Mouse (Mus musculus): Measurements from ENCODE around the gene Cda. TPM values are rescaled to one million over a fixed set of nuclear protein-coding genes. Genes with fewer than 3 reads are reported as not detected.

The Cda gene
- total RNA-seq, 2 experiments from 2014 or later: 1.9 to 3.2 TPM

DNA sequence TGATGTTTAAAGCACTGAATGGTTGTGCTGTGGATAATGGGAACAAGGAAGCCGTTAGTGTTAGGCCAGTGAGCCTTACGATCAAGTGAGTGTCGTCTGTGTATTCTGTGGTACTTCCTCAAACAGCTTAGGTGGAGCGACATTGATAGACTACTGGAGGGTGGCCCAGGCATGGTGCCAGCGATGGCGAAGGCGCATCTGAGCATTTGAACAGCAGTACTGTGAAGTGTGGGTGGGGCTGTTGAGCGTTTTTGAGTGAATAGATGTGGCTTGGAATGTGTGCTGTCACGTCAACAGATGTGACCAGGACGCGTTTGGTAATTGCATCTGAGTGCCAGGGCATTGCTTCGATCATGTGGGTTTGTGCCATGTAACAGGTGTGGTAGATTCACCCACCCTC, 60.1 kb downstream of the Cda start:
- no peak for TF ChIP-seq CTCF (conservative IDR thresholded peaks at IDR 0.05)
- Histone ChIP-seq H3K4me3 (no peak overlapping the region), H3K27ac (no peak overlapping the region)
- peak in 1 of 2 experiments; percentile 48 for DNase-seq (ENCODE audit: low spot score in 2 of 2)

GRCm38 (mm10) chr4:138307025-138307424, 60.8 kb downstream of the Cda start:
- DNase-seq (ENCODE audit: low spot score in 2 of 2): no peak
- TF ChIP-seq CTCF (conservative IDR thresholded peaks at IDR 0.05): no peak

GRCm38 (mm10) chr4:138304340-138305104, 63.3 kb downstream of the Cda start, which contains the start of gene Ddost:
Gene Ddost (plus strand): TSS chr4:138304730.
- TF ChIP-seq CTCF (conservative IDR thresholded peaks at IDR 0.05): 0 out of 2 replicates have a peak, but pooled peaks have one; percentile 9
- peak; percentile 98 to 99 for DNase-seq (ENCODE audit: low spot score in 2 of 2)
- Histone ChIP-seq H3K4me3 (peak within 1 kb of the TSS; percentile 83), H3K27ac (peak within 1 kb of the TSS; percentile 95)

More at GRCm38 (mm10) chr4:138307025-138307424, 60.8 kb downstream of the Cda start:
- Histone ChIP-seq H3K4me3 (no peak overlapping the region), H3K27ac (no peak overlapping the region)

GRCm38 (mm10) chr4:138303742-138304141, 64.0 kb downstream of the Cda start:
- no peak for TF ChIP-seq CTCF (conservative IDR thresholded peaks at IDR 0.05)
- DNase-seq (ENCODE audit: low spot score in 2 of 2): no peak
- peak overlapping the region; percentile 65; the same call in 1 of the 2 replicates for H3K27ac ChIP-seq
- H3K4me3 ChIP-seq: peak overlapping the region; percentile 83

DNA sequence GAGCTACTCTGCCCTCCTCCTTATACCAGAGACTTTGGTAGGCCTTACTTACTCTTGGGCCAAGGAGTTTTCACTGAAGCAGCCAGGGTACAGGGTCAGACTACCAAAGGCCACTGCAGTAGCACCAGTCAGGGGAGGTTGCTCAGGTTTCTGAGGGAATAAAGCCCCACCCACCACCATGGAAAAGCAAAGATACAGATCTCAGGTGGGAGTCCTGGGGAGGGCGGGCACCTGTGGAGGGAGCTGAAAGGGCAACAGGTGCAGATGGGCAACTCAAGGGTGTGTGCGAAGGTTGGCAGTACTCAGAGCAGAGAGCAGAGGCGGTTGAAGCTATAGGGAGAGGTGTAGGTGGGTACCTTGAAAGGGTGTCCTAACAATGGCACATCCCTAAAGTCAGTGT, 64.8 kb downstream of the Cda start:
- no peak for TF ChIP-seq CTCF (conservative IDR thresholded peaks at IDR 0.05)
- Histone ChIP-seq H3K27ac (no peak overlapping the region), H3K4me3 (no peak overlapping the region)
- no peak for DNase-seq (ENCODE audit: low spot score in 2 of 2)

DNA sequence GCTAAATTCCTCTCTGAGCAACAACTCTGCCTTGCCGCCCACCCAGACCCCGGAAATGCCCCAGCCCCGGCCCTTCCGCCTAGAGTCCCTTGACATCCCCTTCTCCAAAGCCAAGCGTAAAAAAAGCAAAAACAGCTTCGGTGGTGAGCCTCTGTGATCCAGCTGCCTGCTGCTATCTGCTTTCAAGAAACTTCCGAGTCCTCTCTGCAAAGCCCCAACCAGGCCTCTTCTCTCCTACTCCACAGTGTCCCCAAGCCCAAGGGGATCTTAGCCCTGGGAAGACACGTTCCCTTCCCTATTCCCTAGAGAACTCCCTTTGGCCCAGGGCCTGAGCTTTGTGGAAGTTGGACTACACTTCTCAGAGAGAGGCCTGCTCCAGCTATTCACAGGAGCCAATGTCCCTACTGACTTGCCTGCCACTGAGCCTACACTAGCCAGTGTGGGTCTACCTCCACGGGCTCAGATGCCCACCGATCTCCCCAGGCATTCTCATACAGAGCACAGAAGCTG, 66.5 kb downstream of the Cda start:
- no peak overlapping the region for H3K27ac ChIP-seq
- DNase-seq (ENCODE audit: low spot score in 2 of 2): no peak
- no peak for TF ChIP-seq CTCF (conservative IDR thresholded peaks at IDR 0.05)
- H3K4me3 ChIP-seq: no peak overlapping the region

DNA sequence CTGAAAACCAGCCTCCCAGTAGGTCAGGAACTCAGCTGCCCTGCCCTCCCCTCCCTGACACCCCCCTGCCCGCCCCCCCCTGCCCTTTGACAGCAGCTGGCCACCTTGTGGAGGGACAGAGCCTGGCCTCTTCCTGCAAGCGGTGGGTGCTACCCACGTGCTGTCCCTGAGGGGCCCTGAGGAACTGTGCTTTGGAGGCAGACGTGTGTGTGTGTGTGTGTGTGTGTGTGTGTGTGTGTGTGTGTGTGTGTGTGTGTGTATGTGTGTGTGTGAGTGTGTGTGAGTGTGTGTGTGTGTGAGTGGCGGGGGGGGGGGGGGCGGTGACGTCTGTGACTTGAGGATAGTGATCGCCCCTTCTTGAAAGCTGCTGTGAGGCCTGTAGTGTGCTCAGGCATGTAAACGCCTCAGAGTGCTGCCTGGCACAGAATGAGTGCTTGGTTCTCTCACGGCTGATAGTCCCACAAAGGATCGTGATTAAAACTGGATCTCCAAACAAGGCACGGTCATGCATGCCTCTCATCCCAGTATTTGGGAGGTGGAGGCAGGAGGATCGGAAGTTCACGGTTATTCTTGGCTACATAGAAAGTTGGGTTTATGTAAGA, 73.7 kb downstream of the Cda start:
- 0 out of 2 replicates have a peak overlapping the region, but pooled peaks have one; percentile 48 for H3K27ac ChIP-seq
- DNase-seq (ENCODE audit: low spot score in 2 of 2): no peak
- no peak for TF ChIP-seq CTCF (conservative IDR thresholded peaks at IDR 0.05)
- no peak overlapping the region for H3K4me3 ChIP-seq

- DNase-seq (ENCODE audit: low spot score in 2 of 2): no peak
- TF ChIP-seq CTCF (conservative IDR thresholded peaks at IDR 0.05): no peak
- peak overlapping the region; percentile 48 for H3K27ac ChIP-seq
- no peak overlapping the region for H3K4me3 ChIP-seq
Observed at GRCm38 (mm10) chr4:138293261-138293948, 74.4 kb downstream of the Cda start.

- Histone ChIP-seq H3K4me3 (no peak overlapping the region), H3K27ac (no peak overlapping the region)
- TF ChIP-seq CTCF (conservative IDR thresholded peaks at IDR 0.05): no peak
- no peak for DNase-seq (ENCODE audit: low spot score in 2 of 2)
Observed at GRCm38 (mm10) chr4:138292028-138292427, 75.8 kb downstream of the Cda start.

DNA sequence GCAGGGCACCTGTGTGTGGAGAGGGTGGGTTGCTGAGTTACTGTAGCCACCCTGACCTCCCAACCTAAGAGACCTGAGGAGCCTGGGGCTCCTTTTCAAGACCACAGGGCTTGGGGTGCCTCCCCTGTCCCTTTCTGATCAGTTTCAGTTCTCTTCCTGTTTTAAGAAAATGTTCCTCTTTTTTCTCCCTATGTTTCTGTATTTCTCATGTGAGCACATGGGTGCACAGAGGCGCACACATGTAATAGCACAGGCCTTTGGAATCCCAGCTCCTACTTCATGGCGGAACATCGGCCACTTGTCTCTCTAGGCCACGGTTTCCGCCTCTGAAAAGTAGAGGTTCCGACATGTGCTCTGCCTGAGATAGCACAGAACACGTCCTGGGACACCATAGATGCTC, 79.1 kb downstream of the Cda start:
- Histone ChIP-seq H3K4me3 (no peak overlapping the region), H3K27ac (no peak overlapping the region)
- TF ChIP-seq CTCF (conservative IDR thresholded peaks at IDR 0.05): no peak
- DNase-seq (ENCODE audit: low spot score in 2 of 2): no peak

Small RNA genes lying within 50 kb of the gene (microRNA-seq; reads per million reads assigned to microRNA genes)
- 0 to 0.32 reads per million in 2 experiments for gene Gm27646
- gene Mir7019: 9.9 to 10.1 reads per million in 2 experiments

Other genes starting within 250 kb of the Cda start
- gene Hp1bp3, start 151.7 kb downstream of the Cda start, total RNA-seq (2021): 100 to 1,000 TPM; 178 to 183 TPM
- 10 to 100 TPM; 49.1 to 52.7 TPM for gene Sh2d5, start 117.6 kb downstream of the Cda start, total RNA-seq (2021)
- 10 to 100 TPM; 22.0 to 22.3 TPM for gene Kif17, start 117.6 kb downstream of the Cda start, total RNA-seq (2021)
- gene Ddost, start 63.3 kb downstream of the Cda start, total RNA-seq (2021): 10 to 100 TPM; 93.1 to 93.5 TPM
- 100 to 1,000 TPM; 245 to 254 TPM for gene Pink1, start 41.7 kb downstream of the Cda start, total RNA-seq (2021)
- gene Fam43b, start 28.5 kb upstream of the Cda start, total RNA-seq (2021): 10 to 100 TPM; 26.5 to 33.1 TPM
- 10 to 100 TPM; 54.4 to 57.9 TPM for gene Mul1, start 66.7 kb upstream of the Cda start, total RNA-seq (2021)
- gene Camk2n1, start 86.3 kb upstream of the Cda start, total RNA-seq (2021): 100 to 1,000 TPM; 378 to 385 TPM